Mouse (Mus musculus) MEL (cell line): Measurements from ENCODE around the gene Egflam. TPM values are rescaled to one million over a fixed set of nuclear protein-coding genes. Genes with fewer than 3 reads are reported as not detected.

Experiments
- DNase-seq: peaks from one replicate; pipeline ENCODE4 v3.0.0; 2011; ENCODE audit warnings: low read depth, low spot score
- H3K27ac ChIP-seq: 2 replicates; pipeline ENCODE4 v1.5.1; 2012; ENCODE audit warnings: low read depth, mild to moderate bottlenecking, control low read depth, low read length, moderate library complexity; ENCODE audit not compliant: control insufficient read depth
- H3K27me3 ChIP-seq, 2 experiments: fragments of 150-350 bp in 1 of 2; sonication (generic) in 1 of 2; 2 replicates each; pipeline ENCODE4 v1.6.1; 2012; ENCODE audit warnings: low read length in 2 of 2, mild to moderate bottlenecking in 2 of 2, improper control_type of control experiment in 1 of 2, moderate library complexity in 1 of 2; ENCODE audit not compliant: insufficient read depth in 2 of 2, control insufficient read depth in 1 of 2
- H3K36me3 ChIP-seq, 2 experiments: 2 replicates each; pipeline ENCODE4 v1.6.1; 2012 to 2014; ENCODE audit warnings: low read length in 2 of 2, improper control_type of control experiment in 1 of 2, inconsistent platforms in 1 of 2, mild to moderate bottlenecking in 1 of 2; ENCODE audit not compliant: insufficient read depth in 2 of 2, control insufficient read depth in 1 of 2
- H3K4me1 ChIP-seq, 2 experiments: fragments of 150-350 bp in 1 of 2; sonication (generic) in 1 of 2; 2 replicates each; pipeline ENCODE4 v1.6.1; 2012; ENCODE audit warnings: low read length in 2 of 2, improper control_type of control experiment in 1 of 2, mild to moderate bottlenecking in 1 of 2; ENCODE audit not compliant: insufficient read depth in 2 of 2, control insufficient read depth in 1 of 2
- H3K4me3 ChIP-seq, 2 experiments: fragments of 150-350 bp in 1 of 2; sonication (generic) in 1 of 2; 2 replicates each; pipeline ENCODE4 v1.5.1; 2012; ENCODE audit warnings: low read depth in 2 of 2, low read length in 2 of 2, mild to moderate bottlenecking in 2 of 2, moderate library complexity in 2 of 2, control low read depth in 1 of 2, improper control_type of control experiment in 1 of 2; ENCODE audit not compliant: control insufficient read depth in 1 of 2, insufficient read depth in 1 of 2
- H3K79me2 ChIP-seq: 2 replicates; pipeline ENCODE4 v1.6.1; 2012; ENCODE audit warnings: mild to moderate bottlenecking, low read length, moderate library complexity; ENCODE audit not compliant: control insufficient read depth, poor library complexity, insufficient read depth
- H3K9ac ChIP-seq: 2 replicates; pipeline ENCODE4 v1.6.1; 2012; ENCODE audit warnings: low read depth, mild to moderate bottlenecking, control low read depth, low read length, moderate library complexity; ENCODE audit not compliant: control insufficient read depth, poor library complexity, severe bottlenecking
- H3K9me3 ChIP-seq: fragments of 150-350 bp; sonication (generic); replicated peaks from 2 replicates; pipeline ENCODE4 v1.6.1; 2012; ENCODE audit warnings: mild to moderate bottlenecking, low read length, improper control_type of control experiment, moderate library complexity; ENCODE audit not compliant: insufficient read depth
- BHLHE40 ChIP-seq: IDR thresholded peaks from 2 replicates; pipeline ENCODE4 v1.6.1; 2012; ENCODE audit warnings: low read depth, mild to moderate bottlenecking, inconsistent platforms, low read length, improper control_type of control experiment, borderline replicate concordance
- CTCF ChIP-seq, 3 experiments: IDR thresholded peaks in 2 of 3; conservative IDR thresholded peaks in 1 of 3; 2 replicates each; pipeline ENCODE4 v1.5.1; 2011 to 2012; ENCODE audit warnings: low read length in 3 of 3, low read depth in 2 of 3, mild to moderate bottlenecking in 2 of 3, improper control_type of control experiment in 1 of 3, inconsistent platforms in 1 of 3, mixed read lengths in 1 of 3, moderate library complexity in 1 of 3; ENCODE audit not compliant: control insufficient read depth in 1 of 3, insufficient read depth in 1 of 3, poor library complexity in 1 of 3, severe bottlenecking in 1 of 3
- ELF1 ChIP-seq: IDR thresholded peaks from 2 replicates; pipeline ENCODE4 v1.6.1; 2014; ENCODE audit warnings: low read depth, mild to moderate bottlenecking, inconsistent platforms, low read length, improper control_type of control experiment, moderate library complexity
- EP300 ChIP-seq, 2 experiments: IDR thresholded peaks; 2 replicates each; pipeline ENCODE4 v1.6.1; 2011; ENCODE audit warnings: improper control_type of control experiment in 2 of 2, low read length in 2 of 2, low read depth in 1 of 2, mild to moderate bottlenecking in 1 of 2
- ETS1 ChIP-seq: IDR thresholded peaks from 2 replicates; pipeline ENCODE4 v1.6.1; 2012; ENCODE audit warnings: low read depth, mild to moderate bottlenecking, inconsistent platforms, low read length, improper control_type of control experiment, moderate library complexity
- GATA1 ChIP-seq: IDR thresholded peaks from 2 replicates; pipeline ENCODE4 v1.6.1; 2011; ENCODE audit warnings: low read depth, low read length, improper control_type of control experiment
- HCFC1 ChIP-seq: IDR thresholded peaks from 2 replicates; pipeline ENCODE4 v1.6.1; 2012; ENCODE audit warnings: low read depth, mild to moderate bottlenecking, inconsistent platforms, low read length, improper control_type of control experiment, moderate library complexity
- MAX ChIP-seq: IDR thresholded peaks from 2 replicates; pipeline ENCODE4 v1.6.1; 2011; ENCODE audit warnings: low read length, improper control_type of control experiment
- MAZ ChIP-seq: IDR thresholded peaks from 2 replicates; pipeline ENCODE4 v1.6.1; 2012; ENCODE audit warnings: low read depth, mild to moderate bottlenecking, inconsistent platforms, low read length, improper control_type of control experiment
- MEF2A ChIP-seq: IDR thresholded peaks from 2 replicates; pipeline ENCODE4 v1.6.1; 2014; ENCODE audit warnings: low read depth, mild to moderate bottlenecking, inconsistent platforms, low read length, improper control_type of control experiment; ENCODE audit not compliant: poor library complexity, insufficient replicate concordance, severe bottlenecking; ENCODE audit errors: extremely low read depth
- MXI1 ChIP-seq: IDR thresholded peaks from 2 replicates; pipeline ENCODE4 v1.6.1; 2011; ENCODE audit warnings: mild to moderate bottlenecking, low read depth, low read length, improper control_type of control experiment
- MYB ChIP-seq: IDR thresholded peaks from 2 replicates; pipeline ENCODE4 v1.6.1; 2011; ENCODE audit warnings: mild to moderate bottlenecking, low read depth, low read length, improper control_type of control experiment
- NELFE ChIP-seq: IDR thresholded peaks from 2 replicates; pipeline ENCODE4 v1.6.1; 2011; ENCODE audit warnings: low read depth, low read length, improper control_type of control experiment
- NRF1 ChIP-seq: IDR thresholded peaks from 2 replicates; pipeline ENCODE4 v1.6.1; 2014; ENCODE audit warnings: low read depth, mild to moderate bottlenecking, inconsistent platforms, low read length, improper control_type of control experiment, moderate library complexity; ENCODE audit not compliant: poor library complexity, insufficient read depth, severe bottlenecking
- POLR2A ChIP-seq, 2 experiments: IDR thresholded peaks; 2 replicates each; pipeline ENCODE4 v1.6.1; 2011 to 2012; ENCODE audit warnings: low read length in 2 of 2, mild to moderate bottlenecking in 2 of 2, control low read depth in 1 of 2, improper control_type of control experiment in 1 of 2, low read depth in 1 of 2, moderate library complexity in 1 of 2; ENCODE audit not compliant: control insufficient read depth in 1 of 2, insufficient read depth in 1 of 2, poor library complexity in 1 of 2
- POLR2AphosphoS2 ChIP-seq: IDR thresholded peaks from 2 replicates; pipeline ENCODE4 v1.6.1; 2011; ENCODE audit warnings: low read length, improper control_type of control experiment
- POLR2AphosphoS5 ChIP-seq: IDR thresholded peaks from 2 replicates; pipeline ENCODE4 v1.6.1; 2012; ENCODE audit warnings: low read depth, borderline replicate concordance, mild to moderate bottlenecking, inconsistent platforms, low read length, moderate library complexity, mixed read lengths
- SMC3 ChIP-seq: IDR thresholded peaks from 2 replicates; pipeline ENCODE4 v1.6.1; 2011; ENCODE audit warnings: low read depth, low read length, improper control_type of control experiment
- TAL1 ChIP-seq: IDR thresholded peaks from 2 replicates; pipeline ENCODE4 v1.6.1; 2012; ENCODE audit warnings: mild to moderate bottlenecking, inconsistent platforms, low read length, moderate library complexity, mixed read lengths
- TBP ChIP-seq: IDR thresholded peaks from 2 replicates; pipeline ENCODE4 v1.8.0; 2011; ENCODE audit warnings: low read depth, low read length, improper control_type of control experiment
- TCF12 ChIP-seq: IDR thresholded peaks from 2 replicates; pipeline ENCODE4 v1.6.1; 2014; ENCODE audit warnings: low read depth, mild to moderate bottlenecking, inconsistent platforms, low read length, improper control_type of control experiment, moderate library complexity
- UBTF ChIP-seq: IDR thresholded peaks from 2 replicates; pipeline ENCODE4 v1.6.1; 2012; ENCODE audit warnings: low read depth, mild to moderate bottlenecking, inconsistent platforms, low read length, improper control_type of control experiment, moderate library complexity, borderline replicate concordance; ENCODE audit not compliant: insufficient read depth
- USF1 ChIP-seq: IDR thresholded peaks from 2 replicates; pipeline ENCODE4 v1.6.1; 2014; ENCODE audit warnings: low read depth, mild to moderate bottlenecking, inconsistent platforms, low read length, improper control_type of control experiment, moderate library complexity
- ZKSCAN1 ChIP-seq: IDR thresholded peaks from 2 replicates; pipeline ENCODE4 v1.6.1; 2012; ENCODE audit warnings: low read depth, mild to moderate bottlenecking, inconsistent platforms, low read length, improper control_type of control experiment, moderate library complexity
- ZMIZ1 ChIP-seq: IDR thresholded peaks from 2 replicates; pipeline ENCODE4 v1.6.1; 2012; ENCODE audit warnings: low read depth, mild to moderate bottlenecking, inconsistent platforms, low read length, improper control_type of control experiment, moderate library complexity
- ZNF384 ChIP-seq: IDR thresholded peaks from 2 replicates; pipeline ENCODE4 v1.6.1; 2012; ENCODE audit warnings: low read depth, mild to moderate bottlenecking, inconsistent platforms, low read length, improper control_type of control experiment
- polyA plus RNA-seq, 2 experiments: library from polyadenylated mRNA; stranded (reverse) in 1 of 2; unstranded in 1 of 2; fragments of >175 nt in 1 of 2; fragments of >200 nt in 1 of 2; gene quantifications; 2 replicates each; pipeline versions ENCODE4 v1.2.1 to v1.2.4; 2012; ENCODE audit warnings: low replicate concordance in 2 of 2, low read depth in 1 of 2; ENCODE audit not compliant: insufficient read length in 2 of 2, insufficient read depth in 1 of 2, missing spikeins in 1 of 2
- total RNA-seq: library from RNA; depleted of rRNA; stranded (reverse); fragments of 300-350 nt; gene quantifications from 2 replicates; pipeline ENCODE4 v1.2.3, GENCODE M21; 2012

The Egflam gene
- total and polyA plus RNA-seq, 3 experiments = not detected

GRCm38 (mm10) chr15:7200286-7200685 is 197.9 kb downstream of the Egflam start:
- H3K79me2 ChIP-seq = no peaks in the 10 kb centered on the region
- H3K27ac ChIP-seq = no peak overlapping the region
- H3K9ac ChIP-seq = no peak overlapping the region
- H3K36me3 ChIP-seq = no peaks in the 10 kb centered on the region
- no peaks in the 10 kb centered on the region for H3K9me3 ChIP-seq
- no peak for DNase-seq
- no peak overlapping the region for H3K4me3 ChIP-seq
- no peaks in the 10 kb centered on the region for H3K4me1 ChIP-seq
- no peaks in the 10 kb centered on the region for H3K27me3 ChIP-seq
- TF ChIP-seq TCF12 = no peak
- no peak for TF ChIP-seq MAZ
- TF ChIP-seq ELF1 = no peak
- TF ChIP-seq POLR2AphosphoS5 = no peak
- TF ChIP-seq ZMIZ1 = no peak
- no peak for TF ChIP-seq MAX
- TF ChIP-seq UBTF = no peak
- TF ChIP-seq TAL1 = no peak
- no peak for TF ChIP-seq POLR2AphosphoS2
- no peak for TF ChIP-seq NRF1
- TF ChIP-seq NELFE = no peak
- no peak for TF ChIP-seq EP300 (IDR thresholded peaks at IDR 0.05; ENCODE audit: low read depth in 1 of 2, low read length in 2 of 2)
- no peak for TF ChIP-seq MXI1
- no peak for TF ChIP-seq HCFC1
- no peak for TF ChIP-seq ZNF384
- TF ChIP-seq GATA1 = no peak
- TF ChIP-seq USF1 = no peak
- TF ChIP-seq POLR2A (IDR thresholded peaks at IDR 0.05; ENCODE audit: control insufficient read depth in 1 of 2, insufficient read depth in 1 of 2, low read depth in 1 of 2, low read length in 2 of 2, poor library complexity in 1 of 2) = no peak
- no peak for TF ChIP-seq ZKSCAN1
- TF ChIP-seq SMC3 = no peak

DNA sequence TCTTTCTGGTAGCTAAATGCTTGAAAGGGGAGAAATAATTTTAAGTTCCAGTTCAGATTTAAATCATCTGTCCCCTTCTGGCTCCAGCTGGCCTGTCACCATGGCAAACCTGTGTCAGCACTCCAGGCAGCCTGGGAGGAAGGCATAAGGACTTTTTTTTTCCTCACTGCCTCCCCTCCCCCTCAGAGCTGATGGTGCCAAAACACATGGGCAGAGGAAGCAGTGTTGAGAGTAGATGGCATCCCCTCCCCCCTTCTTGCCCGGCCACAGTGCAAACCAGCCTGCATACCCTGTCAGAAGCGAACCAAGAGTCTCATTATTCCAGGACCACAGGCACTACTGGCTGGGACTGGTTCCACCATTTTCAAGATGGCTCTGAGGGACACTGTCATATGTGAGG is 199.4 kb downstream of the Egflam start:
- no peaks in the 10 kb centered on the region for H3K4me1 ChIP-seq
- H3K4me3 ChIP-seq = no peak overlapping the region
- H3K9ac ChIP-seq = no peak overlapping the region
- no peaks in the 10 kb centered on the region for H3K27me3 ChIP-seq
- H3K79me2 ChIP-seq = no peaks in the 10 kb centered on the region
- TF ChIP-seq GATA1 = no peak
- no peak for TF ChIP-seq EP300 (IDR thresholded peaks at IDR 0.05; ENCODE audit: low read depth in 1 of 2, low read length in 2 of 2)
- no peak for TF ChIP-seq BHLHE40
- no peak for TF ChIP-seq MYB
- TF ChIP-seq TCF12 = no peak
- no peak for TF ChIP-seq USF1
- TF ChIP-seq TBP = no peak
- no peak for TF ChIP-seq MEF2A
- no peak for TF ChIP-seq POLR2A (IDR thresholded peaks at IDR 0.05; ENCODE audit: control insufficient read depth in 1 of 2, insufficient read depth in 1 of 2, low read depth in 1 of 2, low read length in 2 of 2, poor library complexity in 1 of 2)
- no peak for TF ChIP-seq CTCF (IDR thresholded peaks at IDR 0.05 in 2 of 3, conservative IDR thresholded peaks at IDR 0.05 in 1 of 3; ENCODE audit: control insufficient read depth in 1 of 3, insufficient read depth in 1 of 3, low read depth in 2 of 3, low read length in 3 of 3, poor library complexity in 1 of 3, severe bottlenecking in 1 of 3)
- TF ChIP-seq NELFE = no peak
- no peak for TF ChIP-seq NRF1
- no peak for TF ChIP-seq ETS1
- no peaks in the 10 kb centered on the region for H3K36me3 ChIP-seq
- no peaks in the 10 kb centered on the region for H3K9me3 ChIP-seq
- no peak overlapping the region for H3K27ac ChIP-seq
- no peak for DNase-seq
